ENCODE assay signal across 8 mouse cellular contexts in genomic region chr8:84236998-84237473, GRCm38 (mm10). TPM values are rescaled to one million over a fixed set of nuclear protein-coding genes. Genes with fewer than 3 reads are reported as not detected.
DNase-seq lines count a peak whose midpoint lies in the region; ATAC-seq and TF ChIP-seq lines count a peak whose summit lies in the region.

Gene Zswim4 (minus strand): TSS chr8:84237055.

- no peaks in the 10 kb centered on the region; the same call in 1 of the 2 replicates for H3K79me2 ChIP-seq in MEL (ENCODE audit: control insufficient read depth, insufficient read depth, low read length, poor library complexity)

- no peaks in the 10 kb centered on the region for H3K27me3 ChIP-seq in MEL (ENCODE audit: control insufficient read depth in 1 of 2, insufficient read depth in 2 of 2, low read length in 2 of 2)
- no peaks in the 10 kb centered on the region for H3K27me3 ChIP-seq in cerebellum, adult 2 months (ENCODE audit: control insufficient read depth, insufficient read depth, low read length)
- H3K27me3 ChIP-seq in forebrain, postnatal 0 days (ENCODE audit: insufficient read depth, low read length) = no peaks in the 10 kb centered on the region
- H3K27me3 ChIP-seq in lung, embryonic 15.5 days = no peaks in the 10 kb centered on the region

- peak; percentile 2 to 53; a peak in 1 of 4 replicates for TF ChIP-seq POLR2A in MEL (IDR thresholded peaks at IDR 0.05; ENCODE audit: control insufficient read depth in 1 of 2, insufficient read depth in 1 of 2, low read depth in 1 of 2, low read length in 2 of 2, poor library complexity in 1 of 2)
- no peak; the same call in 1 of the 2 replicates for TF ChIP-seq POLR2A in cerebellum, adult 2 months (IDR thresholded peaks at IDR 0.05; ENCODE audit: borderline replicate concordance, insufficient read depth, low read length)

- H3K4me3 ChIP-seq in MEL (ENCODE audit: control insufficient read depth in 1 of 2, insufficient read depth in 1 of 2, low read depth in 2 of 2, low read length in 2 of 2) = peak within 1 kb of the TSS; percentile 75 to 90
- peak within 1 kb of the TSS; percentile 96 for H3K4me3 ChIP-seq in cerebellum, adult 2 months (replicated peaks; ENCODE audit: insufficient read depth, low read depth, low read length)
- H3K4me3 ChIP-seq in forebrain, postnatal 0 days (ENCODE audit: low read depth, low read length) = peak within 1 kb of the TSS; percentile 93
- H3K4me3 ChIP-seq in lung, embryonic 15.5 days = peak within 1 kb of the TSS; percentile 85

- H3K9me3 ChIP-seq in MEL (replicated peaks; ENCODE audit: insufficient read depth, low read length) = no peaks in the 10 kb centered on the region
- H3K9me3 ChIP-seq in forebrain, postnatal 0 days (ENCODE audit: low read length) = no peaks in the 10 kb centered on the region
- no peaks in the 10 kb centered on the region for H3K9me3 ChIP-seq in lung, embryonic 15.5 days

- peak within 1 kb of the TSS; percentile 79 for H3K4me2 ChIP-seq in forebrain, postnatal 0 days (ENCODE audit: low read depth)
- peak within 1 kb of the TSS; percentile 78 for H3K4me2 ChIP-seq in lung, embryonic 15.5 days

- TF ChIP-seq EP300 in MEL (IDR thresholded peaks at IDR 0.05; ENCODE audit: low read depth in 1 of 2, low read length in 2 of 2) = no peak

- peak within 1 kb of the TSS; percentile 73 for H3K9ac ChIP-seq in MEL (ENCODE audit: control insufficient read depth, low read depth, low read length, poor library complexity, severe bottlenecking)
- peak within 1 kb of the TSS; percentile 91 for H3K9ac ChIP-seq in forebrain, postnatal 0 days
- H3K9ac ChIP-seq in lung, embryonic 15.5 days = peak within 1 kb of the TSS; percentile 91

- peak; percentile 98 for ATAC-seq in forebrain, postnatal 0 days
- peak; percentile 98 for ATAC-seq in lung, embryonic 15.5 days (ENCODE audit: borderline replicate concordance, extremely low read depth, low FRiP score, low TSS enrichment)

- under 1% methylated on average over 35 of the region's 35 CpGs for WGBS in cerebellum, adult 2 months
- WGBS in forebrain, postnatal 0 days = 4% methylated on average over 35 of the region's 35 CpGs
- under 1% methylated on average over 35 of the region's 35 CpGs for whole genome bisulfite sequencing in lung, embryonic 15.5 days

- peaks cover 2 to 6% of the 10 kb centered on the region in 2 experiments; a peak in 2 of 4 replicates for H3K4me1 ChIP-seq in MEL (ENCODE audit: control insufficient read depth in 1 of 2, insufficient read depth in 2 of 2, low read length in 2 of 2)
- H3K4me1 ChIP-seq in cerebellum, adult 2 months (ENCODE audit: control insufficient read depth, insufficient read depth, low read length) = peaks cover 10% of the 10 kb centered on the region
- H3K4me1 ChIP-seq in forebrain, postnatal 0 days (ENCODE audit: insufficient read depth) = peaks cover 10% of the 10 kb centered on the region
- peaks cover 22% of the 10 kb centered on the region for H3K4me1 ChIP-seq in lung, embryonic 15.5 days

- H3K36me3 ChIP-seq in MEL (ENCODE audit: control insufficient read depth in 1 of 2, insufficient read depth in 2 of 2, low read length in 2 of 2) = peaks cover 0 to 5% of the 10 kb centered on the region in 2 experiments; a peak in 1 of 4 replicates
- peaks cover 24% of the 10 kb centered on the region for H3K36me3 ChIP-seq in forebrain, postnatal 0 days (ENCODE audit: insufficient read depth)
- H3K36me3 ChIP-seq in lung, embryonic 15.5 days = peaks cover 16% of the 10 kb centered on the region; the same call in 1 of the 2 replicates

- peak; percentile 99 for DNase-seq in MEL (ENCODE audit: low read depth, low spot score)
- DNase-seq in cerebellum, adult 2 months = peak; percentile 99 to 100
- DNase-seq in forebrain, postnatal 0 days = peak; percentile 99
- DNase-seq in heart, postnatal 4 days = peak; percentile 98
- DNase-seq in layer of hippocampus, adult 8-10 months (ENCODE audit: low spot score in 2 of 2) = peak; percentile 99 to 100
- peak; percentile 98 for DNase-seq in ovary, adult 18-20 months (ENCODE audit: low spot score)
- DNase-seq in thymus, postnatal 0 days (ENCODE audit: low spot score) = peak; percentile 99

- TF ChIP-seq CTCF in MEL (IDR thresholded peaks at IDR 0.05 in 2 of 3, conservative IDR thresholded peaks at IDR 0.05 in 1 of 3; ENCODE audit: control insufficient read depth in 1 of 3, insufficient read depth in 1 of 3, low read depth in 2 of 3, low read length in 3 of 3, poor library complexity in 1 of 3, severe bottlenecking in 1 of 3) = no peak
- no peak for TF ChIP-seq CTCF in cerebellum, adult 2 months (IDR thresholded peaks at IDR 0.05; ENCODE audit: borderline replicate concordance, insufficient read depth, low read depth, low read length)
- peak; percentile 19; the same call in 1 of the 2 replicates for TF ChIP-seq CTCF in forebrain, postnatal 0 days (IDR thresholded peaks at IDR 0.05; ENCODE audit: low read depth)

- no peak for TF ChIP-seq RAD21 in MEL (IDR thresholded peaks at IDR 0.05; ENCODE audit: low read depth, low read length)

- peak within 1 kb of the TSS; percentile 43 for H3K27ac ChIP-seq in MEL (ENCODE audit: control insufficient read depth, low read depth, low read length)
- H3K27ac ChIP-seq in cerebellum, adult 2 months (ENCODE audit: insufficient read depth, low read length) = 0 out of 2 replicates have a peak within 1 kb of the TSS, but pooled peaks have one; percentile 29
- H3K27ac ChIP-seq in forebrain, postnatal 0 days (ENCODE audit: low read depth, low read length) = peak within 1 kb of the TSS; percentile 76
- H3K27ac ChIP-seq in lung, embryonic 15.5 days = peak within 1 kb of the TSS; percentile 85

TF ChIP-seq in MEL, 35 proteins besides CTCF, POLR2A, EP300 and RAD21 (continues in another document):
- TF ChIP-seq ETS1 (IDR thresholded peaks at IDR 0.05; ENCODE audit: low read depth, low read length) = no peak
- peak; percentile 46; the same call in 1 of the 2 replicates for TF ChIP-seq NRF1 (IDR thresholded peaks at IDR 0.05; ENCODE audit: insufficient read depth, low read depth, low read length, poor library complexity, severe bottlenecking)
- TF ChIP-seq TAL1 (IDR thresholded peaks at IDR 0.05; ENCODE audit: low read length) = no peak
- TF ChIP-seq UBTF (IDR thresholded peaks at IDR 0.05; ENCODE audit: borderline replicate concordance, insufficient read depth, low read depth, low read length) = no peak
- TF ChIP-seq POLR2AphosphoS2 (IDR thresholded peaks at IDR 0.05; ENCODE audit: low read length) = no peak
- TF ChIP-seq MEF2A (IDR thresholded peaks at IDR 0.05; ENCODE audit: extremely low read depth, insufficient replicate concordance, low read depth, low read length, poor library complexity, severe bottlenecking) = no peak
- no peak for TF ChIP-seq ZKSCAN1 (IDR thresholded peaks at IDR 0.05; ENCODE audit: low read depth, low read length)
- no peak for TF ChIP-seq ZNF384 (IDR thresholded peaks at IDR 0.05; ENCODE audit: low read depth, low read length)
- no peak; the same call in 1 of the 2 replicates for TF ChIP-seq KAT2A (conservative IDR thresholded peaks at IDR 0.05; ENCODE audit: low read depth, low read length)
- peak; percentile 95 for TF ChIP-seq CHD2 (IDR thresholded peaks at IDR 0.05; ENCODE audit: low read length)
- TF ChIP-seq ZMIZ1 (IDR thresholded peaks at IDR 0.05; ENCODE audit: low read depth, low read length) = 0 out of 2 replicates have a peak, but pooled peaks have one; percentile 1
- TF ChIP-seq MYB (IDR thresholded peaks at IDR 0.05; ENCODE audit: low read depth, low read length) = no peak
- TF ChIP-seq E2F4 (IDR thresholded peaks at IDR 0.05; ENCODE audit: borderline replicate concordance, low read depth, low read length) = no peak
- no peak for TF ChIP-seq SMC3 (IDR thresholded peaks at IDR 0.05; ENCODE audit: low read depth, low read length)
- TF ChIP-seq TBP (IDR thresholded peaks at IDR 0.05; ENCODE audit: low read depth, low read length) = peak; percentile 53; the same call in 1 of the 2 replicates
- TF ChIP-seq GABPA (IDR thresholded peaks at IDR 0.05; ENCODE audit: low read depth, low read length) = no peak
- no peak for TF ChIP-seq GATA1 (IDR thresholded peaks at IDR 0.05; ENCODE audit: low read depth, low read length)
- TF ChIP-seq MYC (IDR thresholded peaks at IDR 0.05; ENCODE audit: low read depth, low read length) = no peak
- no peak for TF ChIP-seq ZC3H11A (IDR thresholded peaks at IDR 0.05; ENCODE audit: low read depth, low read length)
- no peak for TF ChIP-seq TCF12 (IDR thresholded peaks at IDR 0.05; ENCODE audit: low read depth, low read length)
- TF ChIP-seq RCOR1 (IDR thresholded peaks at IDR 0.05; ENCODE audit: low read depth, low read length) = no peak
- TF ChIP-seq CHD1 (IDR thresholded peaks at IDR 0.05; ENCODE audit: low read depth, low read length) = no peak
- peak in 1 of 2 experiments; percentile 53; a peak in 1 of 4 replicates for TF ChIP-seq USF2 (IDR thresholded peaks at IDR 0.05; ENCODE audit: borderline replicate concordance in 1 of 2, insufficient read depth in 1 of 2, low read depth in 1 of 2, low read length in 2 of 2)
- TF ChIP-seq USF1 (IDR thresholded peaks at IDR 0.05; ENCODE audit: low read depth, low read length) = peak; percentile 92
- peak; percentile 86 for TF ChIP-seq SIN3A (IDR thresholded peaks at IDR 0.05; ENCODE audit: low read length)
- peak; percentile 55 for TF ChIP-seq MAX (IDR thresholded peaks at IDR 0.05; ENCODE audit: low read length)
- no peak for TF ChIP-seq MAZ (IDR thresholded peaks at IDR 0.05; ENCODE audit: low read depth, low read length)
- TF ChIP-seq BHLHE40 (IDR thresholded peaks at IDR 0.05; ENCODE audit: borderline replicate concordance, low read depth, low read length) = no peak
- TF ChIP-seq MAFK (IDR thresholded peaks at IDR 0.05; ENCODE audit: borderline replicate concordance, low read depth, low read length) = no peak
- TF ChIP-seq MXI1 (IDR thresholded peaks at IDR 0.05; ENCODE audit: low read depth, low read length) = peak; percentile 78
- TF ChIP-seq HCFC1 (IDR thresholded peaks at IDR 0.05; ENCODE audit: low read depth, low read length) = peak; percentile 78

RNA-seq across cellular contexts. Expression of gene Zswim4, which starts in this region (rescaled TPM):
- total RNA-seq in MEL (2012; rRNA removed) = 3.6 and 4.4 TPM in 2 replicates
- polyA plus RNA-seq in MEL (2012; ENCODE audit: insufficient read depth in 1 of 2, insufficient read length in 2 of 2, low read depth in 1 of 2, low replicate concordance in 2 of 2, missing spikeins in 1 of 2) = 1 to 10 TPM in 1 of 2 experiments, not detected in 1; 7.4 TPM
- polyA plus RNA-seq in cerebellum, adult 2 months (2012; rRNA removed) = 14.0 TPM in 2 replicates
- 36.5 and 47.7 TPM in 2 replicates for total RNA-seq in forebrain, postnatal 0 days (2014; rRNA removed)
- 15.1 and 15.5 TPM in 2 replicates for polyA plus RNA-seq in forebrain, postnatal 0 days (2015; fragmentation: Nextera tagmentation; extraction: Ambion mirVana)
- 10 to 100 TPM; 12.8 to 13.8 TPM for total RNA-seq in heart, postnatal 4 days (2021)
- 10 to 100 TPM; 15.1 to 17.6 (median 16.6) TPM for total RNA-seq in layer of hippocampus, adult 8-10 months (2022)
- 13.6 and 14.2 TPM in 2 replicates for polyA plus RNA-seq in lung, embryonic 15.5 days (2015; fragmentation: Nextera tagmentation; extraction: Ambion mirVana)
- 12.7 and 13.2 TPM in 2 replicates for polyA plus RNA-seq in thymus, postnatal 0 days (2015; fragmentation: Nextera tagmentation; extraction: Ambion mirVana)

Comparison
In these comparisons a context has a peak if more than half of its experiments do, and no peak if none do; other contexts are left out.
1. Peak in every context shown above with its lines: DNase-seq, ATAC-seq, H3K4me3 ChIP-seq and H3K27ac ChIP-seq.
2. H3K27ac ChIP-seq: peak in every context shown above with its lines; median percentile 85 in lung, embryonic 15.5 days; 76 in forebrain, postnatal 0 days; 43 in MEL; 29 in cerebellum, adult 2 months.